In genomic region chr2:83759216-83759648, GRCm38 (mm10) we compare ENCODE assay signal across 8 mouse cellular contexts. TPM values are rescaled to one million over a fixed set of nuclear protein-coding genes. Genes with fewer than 3 reads are reported as not detected.
A peak's percentile ranks its signal among the peaks of the same experiment; 100 is the strongest.
DNase-seq lines count a peak whose midpoint lies in the region; ATAC-seq and TF ChIP-seq lines count a peak whose summit lies in the region.

No protein-coding gene starts in this region.

- H3K4me1 ChIP-seq in heart, embryonic 11.5 days (ENCODE audit: control insufficient read depth, insufficient read depth, low read length) = peaks cover 4% of the 10 kb centered on the region; the same call in 1 of the 2 replicates
- peaks cover 20% of the 10 kb centered on the region for H3K4me1 ChIP-seq in forebrain, embryonic 15.5 days
- peaks cover 12% of the 10 kb centered on the region; the same call in 1 of the 2 replicates for H3K4me1 ChIP-seq in kidney, postnatal 0 days (replicated peaks; ENCODE audit: insufficient read depth, low read length)

- WGBS in heart, embryonic 11.5 days (ENCODE audit: insufficient replicate concordance) = 37% methylated on average over 11 of the region's 11 CpGs
- WGBS in forebrain, embryonic 15.5 days = 10% methylated on average over 11 of the region's 11 CpGs
- WGBS in kidney, postnatal 0 days = 22% methylated on average over 11 of the region's 11 CpGs

- peak overlapping the region; percentile 57 for H3K27ac ChIP-seq in heart, embryonic 11.5 days (ENCODE audit: low read depth, low read length)
- no peak overlapping the region for H3K27ac ChIP-seq in forebrain, embryonic 15.5 days (replicated peaks)
- H3K27ac ChIP-seq in kidney, postnatal 0 days = peak overlapping the region; percentile 87

- intact Hi-C loops in heart, postnatal 25 days (cut with DNase I) = no loop called here
- intact Hi-C loops in left cerebral cortex, postnatal 14 days (cut with DNase I) = no loop called here

- 0 out of 2 replicates have a peak overlapping the region, but pooled peaks have one; percentile 5 for H3K4me3 ChIP-seq in heart, embryonic 11.5 days (ENCODE audit: low read depth, low read length)
- peak overlapping the region; percentile 14 for H3K4me3 ChIP-seq in forebrain, embryonic 15.5 days
- no peak overlapping the region for H3K4me3 ChIP-seq in kidney, postnatal 0 days (replicated peaks; ENCODE audit: low read depth, low read length)

- peak; percentile 22; the same call in 1 of the 2 replicates for ATAC-seq in heart, embryonic 11.5 days (replicated peaks; ENCODE audit: insufficient number of reproducible peaks, low FRiP score, low TSS enrichment)
- ATAC-seq in forebrain, embryonic 15.5 days (replicated peaks) = peak; percentile 66
- ATAC-seq in kidney, postnatal 0 days (replicated peaks; ENCODE audit: low FRiP score, low read depth) = peak; percentile 96

- DNase-seq in heart, postnatal 25 days (ENCODE audit: low spot score) = no peak
- DNase-seq in kidney, postnatal 0 days (ENCODE audit: low spot score) = peak; percentile 69
- peak; percentile 19 for DNase-seq in retina, postnatal 7 days (ENCODE audit: low read depth, low spot score)
- DNase-seq in left cerebral cortex, postnatal 14 days (ENCODE audit: low spot score in 2 of 2) = no peak
- no peak for DNase-seq in adrenal gland, postnatal 14 days
- no peak for DNase-seq in layer of hippocampus, postnatal 10 days (ENCODE audit: low spot score in 2 of 2)

- H3K9ac ChIP-seq in heart, embryonic 11.5 days (ENCODE audit: low read depth, low read length) = 0 out of 2 replicates have a peak overlapping the region, but pooled peaks have one; percentile 22
- H3K9ac ChIP-seq in forebrain, embryonic 15.5 days (replicated peaks) = no peak overlapping the region
- H3K9ac ChIP-seq in kidney, postnatal 0 days (ENCODE audit: low read depth, low read length) = no peak overlapping the region

- H3K9me3 ChIP-seq in heart, embryonic 11.5 days (replicated peaks; ENCODE audit: control insufficient read depth, low read length) = no peaks in the 10 kb centered on the region
- H3K9me3 ChIP-seq in forebrain, embryonic 15.5 days = no peaks in the 10 kb centered on the region
- H3K9me3 ChIP-seq in kidney, postnatal 0 days (replicated peaks; ENCODE audit: low read length) = no peaks in the 10 kb centered on the region

- peak overlapping the region; percentile 58 for H3K4me2 ChIP-seq in heart, embryonic 11.5 days
- peak overlapping the region; percentile 34 for H3K4me2 ChIP-seq in forebrain, embryonic 15.5 days (replicated peaks)
- H3K4me2 ChIP-seq in kidney, postnatal 0 days (ENCODE audit: low read length) = peak overlapping the region; percentile 30

- TF ChIP-seq CTCF in kidney, postnatal 0 days (IDR thresholded peaks at IDR 0.05; ENCODE audit: low read depth) = no peak

- H3K36me3 ChIP-seq in heart, embryonic 11.5 days (ENCODE audit: control insufficient read depth, insufficient read depth, low read length) = peaks cover 2% of the 10 kb centered on the region
- no peaks in the 10 kb centered on the region for H3K36me3 ChIP-seq in forebrain, embryonic 15.5 days
- 0 out of 2 replicates have a peak, but pooled peaks cover 5% of the 10 kb centered on the region for H3K36me3 ChIP-seq in kidney, postnatal 0 days (ENCODE audit: insufficient read depth, low read length)

- H3K27me3 ChIP-seq in heart, embryonic 11.5 days (ENCODE audit: control insufficient read depth, insufficient read depth, low read length) = peaks cover 11% of the 10 kb centered on the region
- H3K27me3 ChIP-seq in forebrain, embryonic 15.5 days = no peaks in the 10 kb centered on the region
- H3K27me3 ChIP-seq in kidney, postnatal 0 days (ENCODE audit: insufficient read depth, low read length) = no peaks in the 10 kb centered on the region

RNA-seq across cellular contexts. Expression of gene Itgav, which starts 35.0 kb away (rescaled TPM):
- 75.9 and 87.7 TPM in 2 replicates for polyA plus RNA-seq in heart, embryonic 11.5 days (2014; fragmentation: Nextera tagmentation; extraction: Ambion mirVana)
- 10 to 100 TPM; 36.7 to 38.3 TPM for total RNA-seq in heart, postnatal 25 days (2021)
- polyA plus RNA-seq in forebrain, embryonic 15.5 days (2015; fragmentation: Nextera tagmentation; extraction: Ambion mirVana) = 18.2 and 19.9 TPM in 2 replicates
- 164 and 165 TPM in 2 replicates for polyA plus RNA-seq in kidney, postnatal 0 days (2015; fragmentation: Nextera tagmentation; extraction: Ambion mirVana)
- total RNA-seq in left cerebral cortex, postnatal 14 days (2021) = 100 to 1,000 TPM; 100 to 105 TPM
- total RNA-seq in adrenal gland, postnatal 14 days (2021) = 73.3 and 77.0 TPM in 2 replicates
- 10 to 100 TPM; 50.4 to 52.3 TPM for total RNA-seq in layer of hippocampus, postnatal 10 days (2021)

RNA-seq across cellular contexts. Expression of gene Fam171b, which starts 53.2 kb away (rescaled TPM):
- 2.8 and 4.0 TPM in 2 replicates for polyA plus RNA-seq in heart, embryonic 11.5 days (2014; fragmentation: Nextera tagmentation; extraction: Ambion mirVana)
- total RNA-seq in heart, postnatal 25 days (2021) = 1 to 10 TPM in 1 of 2 experiments, under 1 TPM in 1; 0.81 to 1.4 TPM
- 63.5 and 67.5 TPM in 2 replicates for polyA plus RNA-seq in forebrain, embryonic 15.5 days (2015; fragmentation: Nextera tagmentation; extraction: Ambion mirVana)
- 2.5 and 2.7 TPM in 2 replicates for polyA plus RNA-seq in kidney, postnatal 0 days (2015; fragmentation: Nextera tagmentation; extraction: Ambion mirVana)
- total RNA-seq in left cerebral cortex, postnatal 14 days (2021) = 100 to 1,000 TPM; 212 to 215 TPM
- total RNA-seq in adrenal gland, postnatal 14 days (2021) = 4.0 and 5.8 TPM in 2 replicates
- total RNA-seq in layer of hippocampus, postnatal 10 days (2021) = 100 to 1,000 TPM; 174 to 201 TPM

Comparison
In these comparisons a context has a peak if more than half of its experiments do, and no peak if none do; other contexts are left out.
1. ATAC-seq: peak in every context shown above with its lines; median percentile 96 in kidney, postnatal 0 days; 66 in forebrain, embryonic 15.5 days; 22 in heart, embryonic 11.5 days.
2. DNase-seq: peak in kidney, postnatal 0 days (single experiment) and retina, postnatal 7 days (single experiment); none in heart, postnatal 25 days (single experiment), left cerebral cortex, postnatal 14 days (0 of 2), adrenal gland, postnatal 14 days (single experiment) and layer of hippocampus, postnatal 10 days (0 of 2).
3. RNA of gene Fam171b, which starts 53.2 kb away (total RNA-seq): 212 to 215 TPM in left cerebral cortex, postnatal 14 days and 174 to 201 TPM in layer of hippocampus, postnatal 10 days; 4.0 to 5.8 TPM in adrenal gland, postnatal 14 days and 0.81 to 1.4 TPM in heart, postnatal 25 days; every median in the first group is over 10 times any median in the second.
4. Peak in every context shown above with its lines, with median percentiles within 50 percentile points of each other: H3K4me2 ChIP-seq.